Mouse (Mus musculus) neural tube, embryonic 12.5 days (tissue): ENCODE data around the gene Gm37419. TPM values are rescaled to one million over a fixed set of nuclear protein-coding genes. Genes with fewer than 3 reads are reported as not detected.

Experiments
- ATAC-seq: fragments of 200-750 bp; cut with Nextera tagmentation; 2 replicates; pipeline ENCODE4 v1.8.0; 2017; ENCODE audit warnings: low read depth, mild to moderate bottlenecking, moderate TSS enrichment, moderate library complexity; ENCODE audit not compliant: low FRiP score
- H3K27ac ChIP-seq: fragments of 300-500 bp; sonication (generic); 2 replicates; pipeline ENCODE4 v1.5.1; 2016
- H3K27me3 ChIP-seq: fragments of 300-500 bp; sonication (generic); replicated peaks from 2 replicates; pipeline ENCODE4 v1.6.1; 2016; ENCODE audit warnings: mild to moderate bottlenecking
- H3K36me3 ChIP-seq: fragments of 300-500 bp; sonication (generic); 2 replicates; pipeline ENCODE4 v1.6.1; 2016; ENCODE audit warnings: mild to moderate bottlenecking
- H3K4me1 ChIP-seq: fragments of 300-500 bp; sonication (generic); 2 replicates; pipeline ENCODE4 v1.6.1; 2016
- H3K4me2 ChIP-seq: fragments of 300-500 bp; sonication (generic); replicated peaks from 2 replicates; pipeline ENCODE4 v1.6.1; 2016; ENCODE audit warnings: mild to moderate bottlenecking
- H3K4me3 ChIP-seq: fragments of 300-500 bp; sonication (generic); 2 replicates; pipeline ENCODE4 v1.5.1; 2016
- H3K9ac ChIP-seq: fragments of 300-500 bp; sonication (generic); 2 replicates; pipeline ENCODE4 v1.6.1; 2016; ENCODE audit warnings: mild to moderate bottlenecking
- H3K9me3 ChIP-seq: fragments of 300-500 bp; sonication (generic); 2 replicates; pipeline ENCODE4 v1.6.1; 2016; ENCODE audit warnings: mild to moderate bottlenecking
- WGBS: fragments of 180-500 bp; shearing (Covaris S2); methylation state at CpG from one replicate; pipeline ENCODE4 v1.1.7; 2016; 5-methylcytosine and 5-hydroxymethylcytosine counted together
- polyA plus RNA-seq: library from polyadenylated mRNA; unstranded; fragments of >200 nt; fragmentation: Nextera tagmentation; extraction: Ambion mirVana; gene quantifications from 2 replicates; pipeline ENCODE4 v1.2.1, GENCODE M21; 2016

The Gm37419 gene
- polyA plus RNA-seq, 1 experiment from 2014 or later = not detected

DNA sequence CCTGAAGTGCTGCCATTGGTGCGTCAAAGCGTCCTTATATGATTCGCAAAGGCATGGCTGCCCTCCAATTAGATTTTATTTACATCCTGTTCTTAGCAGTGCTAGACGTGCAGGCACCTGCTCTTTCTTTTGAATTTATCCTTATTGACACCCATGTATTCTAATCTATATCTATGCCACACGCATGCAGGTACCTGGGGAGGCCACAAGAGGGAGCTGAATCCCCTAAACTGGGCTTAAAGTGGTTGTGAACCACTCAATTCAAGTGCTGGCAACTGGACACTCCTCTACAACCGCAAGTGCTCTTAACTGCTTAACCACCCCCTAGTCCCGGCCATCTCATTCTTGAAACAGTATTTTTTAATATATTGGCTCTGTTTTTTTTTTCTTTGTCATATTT is 21.0 kb upstream of the Gm37419 start:
- 88% methylated on average over 7 of the region's 7 CpGs for WGBS
- Histone ChIP-seq H3K9me3 (no peaks in the 10 kb centered on the region), H3K27me3 (no peaks in the 10 kb centered on the region), H3K9ac (no peak overlapping the region), H3K36me3 (peaks cover 5% of the 10 kb centered on the region; the same call in 1 of the 2 replicates), H3K4me3 (no peak overlapping the region), H3K4me2 (no peak overlapping the region), H3K27ac (no peak overlapping the region), H3K4me1 (0 out of 2 replicates have a peak, but pooled peaks cover 3% of the 10 kb centered on the region)
- no peak for ATAC-seq

- H3K4me1 ChIP-seq = 0 out of 2 replicates have a peak, but pooled peaks cover 3% of the 10 kb centered on the region
- H3K9ac ChIP-seq = no peak overlapping the region
- no peak overlapping the region for H3K27ac ChIP-seq
- no peak overlapping the region for H3K4me3 ChIP-seq
- no peak overlapping the region for H3K4me2 ChIP-seq
- no peak for ATAC-seq
- WGBS = 92% methylated on average over 4 of the region's 4 CpGs
- H3K36me3 ChIP-seq = peaks cover 5% of the 10 kb centered on the region; the same call in 1 of the 2 replicates
- no peaks in the 10 kb centered on the region for H3K27me3 ChIP-seq
- H3K9me3 ChIP-seq = no peaks in the 10 kb centered on the region
These were observed 19.4 kb upstream of the Gm37419 start for GRCm38 (mm10) chr16:23968888-23969287.

DNA sequence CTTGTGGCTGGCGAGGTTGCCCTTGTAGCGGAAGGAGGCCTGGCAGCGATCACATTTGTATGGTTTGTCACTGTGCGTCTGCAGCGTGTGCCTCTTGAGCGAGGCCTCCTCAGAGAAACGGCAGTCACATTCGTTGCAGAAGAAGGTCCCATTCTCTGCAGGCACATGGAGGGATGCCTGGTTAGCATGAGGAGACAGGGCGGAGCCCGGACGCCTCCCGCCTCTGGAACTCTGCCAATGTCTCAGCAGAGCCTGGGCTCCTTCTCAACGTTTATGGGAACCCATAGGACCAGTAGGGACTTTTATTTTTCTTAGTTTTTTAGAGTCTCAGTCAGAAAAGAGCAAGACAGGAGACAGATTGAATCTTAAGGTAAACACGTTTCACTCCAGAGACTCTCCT is 18.4 kb upstream of the Gm37419 start:
- Histone ChIP-seq H3K4me2 (no peak overlapping the region), H3K27me3 (no peaks in the 10 kb centered on the region), H3K4me3 (no peak overlapping the region), H3K4me1 (no peaks in the 10 kb centered on the region), H3K9me3 (no peaks in the 10 kb centered on the region), H3K9ac (no peak overlapping the region), H3K27ac (no peak overlapping the region), H3K36me3 (peaks cover 5% of the 10 kb centered on the region; the same call in 1 of the 2 replicates)
- no peak for ATAC-seq
- WGBS = 83% methylated on average over 14 of the region's 14 CpGs

GRCm38 (mm10) chr16:23972126-23972740 is 16.0 kb upstream of the Gm37419 start:
- Histone ChIP-seq H3K36me3 (peaks cover 5% of the 10 kb centered on the region; the same call in 1 of the 2 replicates), H3K4me3 (no peak overlapping the region), H3K27ac (no peak overlapping the region), H3K9ac (no peak overlapping the region), H3K9me3 (no peaks in the 10 kb centered on the region), H3K27me3 (no peaks in the 10 kb centered on the region), H3K4me1 (no peaks in the 10 kb centered on the region), H3K4me2 (no peak overlapping the region)
- no peak for ATAC-seq
- 87% methylated on average over 20 of the region's 20 CpGs for WGBS

DNA sequence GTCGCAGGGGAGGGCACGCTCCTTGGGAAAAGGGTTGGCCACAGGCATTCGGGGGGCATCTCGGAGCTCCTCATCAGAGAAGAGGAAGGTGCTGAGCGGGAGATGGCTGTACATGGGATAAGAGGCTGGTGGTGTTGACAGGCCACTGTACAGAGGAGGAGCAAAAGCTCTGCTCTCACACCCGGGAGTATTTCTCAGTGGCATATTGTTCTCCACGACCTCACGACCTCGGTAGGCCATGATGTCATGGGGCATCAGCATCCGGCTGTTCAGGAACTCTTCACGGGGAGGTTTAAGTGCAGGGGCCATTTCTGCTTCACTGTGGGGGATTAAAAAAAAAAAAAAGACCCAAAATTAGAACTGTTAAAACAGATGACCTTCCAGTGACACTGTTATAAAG is 15.4 kb upstream of the Gm37419 start:
- no peak overlapping the region for H3K27ac ChIP-seq
- WGBS = 73% methylated on average over 11 of the region's 11 CpGs
- H3K4me1 ChIP-seq = no peaks in the 10 kb centered on the region
- H3K9me3 ChIP-seq = no peaks in the 10 kb centered on the region
- no peak overlapping the region for H3K4me2 ChIP-seq
- H3K27me3 ChIP-seq = no peaks in the 10 kb centered on the region
- H3K4me3 ChIP-seq = no peak overlapping the region
- H3K9ac ChIP-seq = no peak overlapping the region
- H3K36me3 ChIP-seq = peaks cover 2% of the 10 kb centered on the region; the same call in 1 of the 2 replicates
- ATAC-seq = no peak

- H3K36me3 ChIP-seq = no peaks in the 10 kb centered on the region
- no peaks in the 10 kb centered on the region for H3K4me1 ChIP-seq
- 87% methylated on average over 9 of the region's 9 CpGs for WGBS
- H3K4me3 ChIP-seq = no peak overlapping the region
- H3K27me3 ChIP-seq = no peaks in the 10 kb centered on the region
- no peak overlapping the region for H3K4me2 ChIP-seq
- H3K9ac ChIP-seq = no peak overlapping the region
- no peak overlapping the region for H3K27ac ChIP-seq
- ATAC-seq = no peak
- H3K9me3 ChIP-seq = no peaks in the 10 kb centered on the region
These were observed 14.5 kb upstream of the Gm37419 start for GRCm38 (mm10) chr16:23973635-23974367.

DNA sequence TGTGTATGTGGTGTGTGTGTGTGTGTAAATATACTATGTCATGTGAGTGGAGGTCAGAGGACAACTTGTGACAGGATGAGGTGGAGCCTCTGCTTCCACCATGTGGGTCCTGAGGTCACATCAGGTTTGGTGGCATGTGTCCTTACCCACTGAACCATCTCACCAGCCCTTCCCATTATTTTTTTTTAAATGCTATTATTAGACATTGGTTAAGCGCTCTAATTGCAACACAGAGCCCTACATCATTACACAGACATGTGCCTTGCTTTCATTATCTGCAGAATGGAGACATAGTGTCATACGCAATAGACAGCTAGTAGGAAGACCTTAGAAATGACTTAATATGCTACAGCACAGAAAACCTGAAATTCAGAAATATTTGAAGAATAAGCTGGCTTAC is 12.1 kb upstream of the Gm37419 start:
- Histone ChIP-seq H3K36me3 (no peaks in the 10 kb centered on the region), H3K4me1 (peaks cover 9% of the 10 kb centered on the region), H3K9ac (no peak overlapping the region), H3K27me3 (peaks cover 22% of the 10 kb centered on the region), H3K9me3 (no peaks in the 10 kb centered on the region), H3K27ac (no peak overlapping the region), H3K4me2 (no peak overlapping the region), H3K4me3 (no peak overlapping the region)
- no peak for ATAC-seq
- WGBS = 93% methylated on average over 2 of the region's 2 CpGs

DNA sequence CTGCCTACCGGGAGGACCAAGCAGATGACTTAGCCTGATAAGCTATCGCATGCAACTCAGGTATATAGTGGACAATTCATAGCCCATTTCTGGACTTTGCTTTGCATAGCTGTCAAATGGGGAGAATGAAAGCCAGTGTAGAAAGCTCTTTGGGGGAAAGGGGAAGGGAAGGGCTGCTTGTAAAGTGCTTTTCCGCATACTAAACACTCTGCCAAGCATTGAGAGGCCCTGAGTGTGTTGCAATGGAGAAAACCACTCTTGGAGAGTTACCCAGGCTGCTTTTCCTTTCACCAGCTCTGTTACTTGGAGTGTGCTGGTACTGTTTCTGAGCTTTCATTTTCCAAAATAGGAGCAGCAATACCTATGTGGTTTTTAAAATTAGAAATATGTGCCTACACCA is 10.6 kb upstream of the Gm37419 start:
- H3K9me3 ChIP-seq = no peaks in the 10 kb centered on the region
- no peak overlapping the region for H3K9ac ChIP-seq
- H3K27me3 ChIP-seq = peaks cover 32% of the 10 kb centered on the region
- H3K36me3 ChIP-seq = no peaks in the 10 kb centered on the region
- H3K4me2 ChIP-seq = no peak overlapping the region
- 86% methylated on average over 3 of the region's 3 CpGs for WGBS
- ATAC-seq = no peak
- H3K27ac ChIP-seq = no peak overlapping the region
- H3K4me3 ChIP-seq = no peak overlapping the region
- peaks cover 18% of the 10 kb centered on the region for H3K4me1 ChIP-seq

DNA sequence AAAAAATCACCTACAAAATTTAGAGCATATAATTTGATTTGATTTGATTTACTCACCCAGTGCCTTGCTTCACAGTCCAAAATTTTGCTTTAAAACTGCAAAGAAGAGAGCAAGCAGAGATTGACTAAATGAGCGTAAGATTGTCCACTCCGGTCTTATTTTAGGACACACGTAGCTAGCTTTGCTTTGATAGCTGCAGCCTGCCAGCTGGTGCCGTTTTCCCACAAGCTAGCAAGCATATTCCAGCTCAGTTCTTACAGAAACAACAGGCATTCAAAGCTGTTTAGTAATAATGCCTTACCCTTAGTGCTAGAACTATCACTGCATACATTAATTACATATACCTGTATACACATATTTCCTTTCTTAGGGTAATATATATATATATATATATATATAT is 9.8 kb upstream of the Gm37419 start:
- Histone ChIP-seq H3K36me3 (no peaks in the 10 kb centered on the region), H3K4me3 (no peak overlapping the region), H3K4me2 (no peak overlapping the region), H3K9ac (no peak overlapping the region), H3K4me1 (peaks cover 19% of the 10 kb centered on the region), H3K27ac (no peak overlapping the region), H3K27me3 (peaks cover 32% of the 10 kb centered on the region), H3K9me3 (no peaks in the 10 kb centered on the region)
- WGBS = 81% methylated on average over 4 of the region's 4 CpGs
- no peak for ATAC-seq

GRCm38 (mm10) chr16:23979446-23979845 is 8.8 kb upstream of the Gm37419 start:
- Histone ChIP-seq H3K4me2 (no peak overlapping the region), H3K4me3 (no peak overlapping the region), H3K27ac (no peak overlapping the region), H3K36me3 (no peaks in the 10 kb centered on the region), H3K27me3 (peaks cover 36% of the 10 kb centered on the region), H3K9ac (no peak overlapping the region), H3K4me1 (peaks cover 28% of the 10 kb centered on the region), H3K9me3 (no peaks in the 10 kb centered on the region)
- 86% methylated on average over 9 of the region's 9 CpGs for WGBS
- no peak for ATAC-seq

DNA sequence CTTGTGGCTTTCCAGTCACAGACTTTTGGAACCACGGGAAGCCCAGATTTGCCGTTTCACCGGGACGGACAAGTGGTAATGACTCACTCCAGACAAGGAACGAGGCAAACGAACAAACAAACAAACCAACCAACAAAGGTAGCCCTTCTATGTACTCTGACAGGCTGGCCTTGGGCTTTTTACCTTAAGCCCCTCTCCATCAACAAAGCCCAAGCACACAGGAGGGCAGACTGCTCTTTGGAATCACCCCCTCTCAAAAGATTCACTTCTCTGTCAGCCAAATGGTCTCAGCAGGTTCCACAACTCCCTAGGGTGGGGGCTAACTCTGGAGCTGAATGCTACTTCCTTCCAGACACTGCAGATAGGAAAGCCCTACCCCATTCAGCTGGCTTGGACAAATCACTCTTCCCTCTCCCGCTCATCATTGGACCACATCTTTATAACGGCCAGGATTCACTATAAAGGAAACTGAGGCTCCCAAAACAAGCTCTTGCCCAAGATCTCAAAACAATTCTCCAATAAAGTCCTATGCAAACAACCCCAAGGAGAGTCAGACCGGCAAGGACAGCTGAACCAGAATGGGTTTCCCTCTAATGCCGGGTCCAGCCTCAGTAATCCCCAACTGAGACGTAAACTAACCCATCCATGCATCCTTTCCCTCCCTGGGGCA is 7.9 kb upstream of the Gm37419 start:
- H3K9ac ChIP-seq = 0 out of 2 replicates have a peak overlapping the region, but pooled peaks have one; percentile 35
- H3K27ac ChIP-seq = no peak overlapping the region
- no peak for ATAC-seq
- no peaks in the 10 kb centered on the region for H3K9me3 ChIP-seq
- 0 out of 2 replicates have a peak overlapping the region, but pooled peaks have one; percentile 34 for H3K4me3 ChIP-seq
- peak overlapping the region; percentile 62 for H3K4me2 ChIP-seq
- H3K4me1 ChIP-seq = peaks cover 36% of the 10 kb centered on the region
- 10% methylated on average over 11 of the region's 11 CpGs for WGBS
- peaks cover 43% of the 10 kb centered on the region for H3K27me3 ChIP-seq
- H3K36me3 ChIP-seq = no peaks in the 10 kb centered on the region

- H3K4me2 ChIP-seq = peak overlapping the region; percentile 62
- peak overlapping the region; percentile 34 for H3K4me3 ChIP-seq
- H3K27ac ChIP-seq = no peak overlapping the region
- H3K9me3 ChIP-seq = no peaks in the 10 kb centered on the region
- 1% methylated on average over 32 of the region's 32 CpGs for WGBS
- peaks cover 47% of the 10 kb centered on the region for H3K27me3 ChIP-seq
- H3K4me1 ChIP-seq = peaks cover 36% of the 10 kb centered on the region
- H3K9ac ChIP-seq = 0 out of 2 replicates have a peak overlapping the region, but pooled peaks have one; percentile 35
- no peak for ATAC-seq
- H3K36me3 ChIP-seq = no peaks in the 10 kb centered on the region
These were observed 7.1 kb upstream of the Gm37419 start for GRCm38 (mm10) chr16:23980991-23981720.
